Mouse (Mus musculus) large intestine, adult 2 months (tissue): Measurements from ENCODE around the gene Gga1. TPM values are rescaled to one million over a fixed set of nuclear protein-coding genes. Genes with fewer than 3 reads are reported as not detected.

Experiments used
- DNase-seq: peaks from one replicate; pipeline ENCODE4 v3.0.0-alpha.2; 2012; ENCODE audit warnings: low read depth, low spot score
- WGBS: fragments of 180-500 bp; shearing (Covaris S2); methylation state at CpG from one replicate; pipeline ENCODE4 v1.1.7; 2018; 5-methylcytosine and 5-hydroxymethylcytosine counted together
- polyA plus RNA-seq: library from polyadenylated mRNA; depleted of rRNA; stranded (reverse); fragments of >200 nt; gene quantifications from 2 replicates; pipeline ENCODE4 v1.2.3, GENCODE M21; 2012; rRNA removed

The Gga1 gene
- polyA plus RNA-seq = 62.7 and 72.9 TPM in 2 replicates

DNA sequence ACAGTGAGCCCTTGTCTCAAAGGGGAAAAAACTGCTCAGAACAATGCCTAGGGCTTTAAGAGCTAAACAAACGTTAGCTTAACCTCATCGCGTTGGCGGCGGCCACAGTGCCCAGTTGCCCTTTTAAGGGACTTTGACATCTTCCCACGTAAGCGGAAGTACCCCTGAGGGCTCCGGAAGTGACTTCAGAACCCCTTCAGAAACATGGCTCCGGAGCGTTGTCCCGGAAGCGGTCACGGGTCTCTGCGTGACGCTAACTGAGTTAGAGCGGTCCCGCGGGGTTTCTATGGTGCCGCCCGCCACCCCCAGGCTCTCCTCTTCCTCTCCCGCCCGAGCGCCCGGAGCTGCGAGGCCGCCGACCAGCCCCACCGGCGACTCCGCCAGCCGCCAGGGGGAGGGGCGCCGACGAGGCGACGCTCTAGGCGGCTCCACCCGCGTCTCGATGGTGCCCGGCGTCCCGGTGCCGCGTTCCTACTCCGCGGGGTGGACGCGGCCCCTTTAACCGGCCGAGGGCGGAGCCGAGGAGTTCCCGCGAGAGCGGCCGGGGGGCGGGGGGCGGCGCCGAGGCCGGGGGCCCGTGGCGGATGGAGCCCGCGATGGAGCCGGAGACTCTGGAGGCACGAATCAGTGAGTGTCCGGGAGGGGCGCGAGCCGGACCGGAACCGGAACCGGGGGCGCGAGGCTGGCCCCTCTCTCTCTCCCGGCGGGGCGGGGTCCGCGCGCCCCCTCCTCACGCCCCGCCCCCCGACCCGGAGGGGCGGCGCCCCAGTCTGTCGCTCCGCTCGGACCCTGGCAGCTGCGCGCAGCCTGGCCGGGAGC, at the start of gene Gga1:
TSS of gene Gga1 (plus strand) at position 200 of the 819 bp plus-strand sequence.
- peak; percentile 87 for DNase-seq
- WGBS = 1% methylated on average over 95 of the region's 95 CpGs

DNA sequence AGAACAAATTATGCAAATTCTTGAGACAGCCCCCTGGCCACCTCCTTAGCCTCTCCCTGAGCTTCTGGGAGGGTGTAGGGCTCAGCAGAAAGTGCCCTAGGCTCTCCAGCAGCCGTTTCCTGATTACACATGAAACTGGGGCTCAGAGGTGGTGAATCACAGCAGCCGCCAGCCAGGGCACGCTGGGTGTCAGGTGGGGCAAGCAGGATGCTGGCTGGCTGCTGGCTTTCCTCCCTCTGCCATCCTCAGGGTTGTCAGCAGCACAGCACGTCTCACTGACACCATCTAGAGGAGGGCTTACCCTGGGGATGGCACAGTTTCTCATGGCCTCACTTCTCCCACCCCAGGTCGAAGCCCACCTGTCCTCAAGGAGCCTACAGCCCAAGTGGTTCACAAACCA, 48.7 kb upstream of the Gga1 start:
- DNase-seq = no peak
- WGBS = 22% methylated on average over 5 of the region's 5 CpGs

DNA sequence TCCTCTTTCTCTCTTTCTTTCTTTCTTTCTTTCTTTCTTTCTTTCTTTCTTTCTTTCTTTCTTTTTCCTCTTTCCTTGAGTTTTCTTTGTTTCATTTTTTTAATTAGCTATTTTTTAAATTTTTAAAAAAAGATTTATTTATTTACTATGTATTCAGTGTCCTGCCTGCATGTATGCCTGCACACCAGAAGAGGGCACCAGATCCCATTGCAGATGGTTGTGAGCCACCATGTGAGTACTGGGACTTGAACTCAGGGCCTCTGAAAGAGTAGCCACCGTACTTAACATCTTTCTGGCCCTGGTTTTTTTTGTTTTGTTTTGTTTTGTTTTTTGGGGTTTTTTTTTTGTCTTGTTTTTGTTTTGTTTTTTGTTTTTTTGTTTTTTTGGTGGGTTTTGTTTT, 47.4 kb upstream of the Gga1 start:
- 98% methylated on average over 1 of the region's 1 CpGs for WGBS
- no peak for DNase-seq

DNA sequence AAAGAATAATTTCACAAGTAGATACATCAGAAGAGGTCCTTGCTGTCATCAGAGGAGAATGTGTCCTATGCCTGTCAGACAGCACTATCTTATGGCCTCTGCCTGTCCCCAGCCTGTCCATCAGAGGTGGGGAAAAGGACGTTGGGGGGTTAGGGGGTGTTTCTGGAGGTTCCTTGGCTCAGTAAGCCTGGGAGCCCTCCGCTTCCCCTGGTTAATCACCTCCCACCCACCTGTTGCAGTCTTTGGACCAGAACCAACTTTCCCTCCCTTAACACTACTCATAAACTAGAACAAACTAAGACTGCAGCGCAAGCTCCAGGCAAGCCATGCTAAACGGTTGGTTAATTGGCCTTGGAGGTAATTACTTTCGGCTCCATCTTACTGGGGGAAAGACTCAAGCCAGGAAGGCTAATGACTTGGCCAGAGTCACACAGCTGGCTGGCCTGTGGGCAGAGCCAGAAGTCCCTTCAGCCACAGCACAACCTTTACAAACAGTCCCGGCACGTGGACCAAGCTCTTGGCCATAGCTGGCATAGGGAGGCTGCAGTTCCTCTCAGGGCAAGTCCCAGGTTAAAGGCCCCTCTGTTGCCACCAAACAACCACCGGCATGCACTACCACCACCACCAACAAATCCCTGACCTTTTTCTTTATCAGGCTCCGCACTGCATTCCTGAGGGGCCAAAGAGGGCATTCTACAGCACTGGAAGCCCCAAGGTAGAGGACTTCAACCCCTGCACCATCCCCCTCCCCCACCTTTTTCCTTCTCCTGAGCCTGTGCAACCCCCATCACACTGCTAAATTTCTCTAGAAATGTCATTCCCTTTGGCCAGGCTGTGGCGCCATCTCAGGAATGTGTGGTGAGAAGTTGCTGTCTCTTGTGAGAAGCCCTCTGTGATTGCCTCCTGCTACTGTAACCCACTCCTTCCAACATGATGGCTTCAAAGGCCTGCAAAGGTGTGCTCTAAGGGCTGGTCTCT, 46.0 kb upstream of the Gga1 start:
- 40% methylated on average over 10 of the region's 10 CpGs for WGBS
- DNase-seq = no peak

DNA sequence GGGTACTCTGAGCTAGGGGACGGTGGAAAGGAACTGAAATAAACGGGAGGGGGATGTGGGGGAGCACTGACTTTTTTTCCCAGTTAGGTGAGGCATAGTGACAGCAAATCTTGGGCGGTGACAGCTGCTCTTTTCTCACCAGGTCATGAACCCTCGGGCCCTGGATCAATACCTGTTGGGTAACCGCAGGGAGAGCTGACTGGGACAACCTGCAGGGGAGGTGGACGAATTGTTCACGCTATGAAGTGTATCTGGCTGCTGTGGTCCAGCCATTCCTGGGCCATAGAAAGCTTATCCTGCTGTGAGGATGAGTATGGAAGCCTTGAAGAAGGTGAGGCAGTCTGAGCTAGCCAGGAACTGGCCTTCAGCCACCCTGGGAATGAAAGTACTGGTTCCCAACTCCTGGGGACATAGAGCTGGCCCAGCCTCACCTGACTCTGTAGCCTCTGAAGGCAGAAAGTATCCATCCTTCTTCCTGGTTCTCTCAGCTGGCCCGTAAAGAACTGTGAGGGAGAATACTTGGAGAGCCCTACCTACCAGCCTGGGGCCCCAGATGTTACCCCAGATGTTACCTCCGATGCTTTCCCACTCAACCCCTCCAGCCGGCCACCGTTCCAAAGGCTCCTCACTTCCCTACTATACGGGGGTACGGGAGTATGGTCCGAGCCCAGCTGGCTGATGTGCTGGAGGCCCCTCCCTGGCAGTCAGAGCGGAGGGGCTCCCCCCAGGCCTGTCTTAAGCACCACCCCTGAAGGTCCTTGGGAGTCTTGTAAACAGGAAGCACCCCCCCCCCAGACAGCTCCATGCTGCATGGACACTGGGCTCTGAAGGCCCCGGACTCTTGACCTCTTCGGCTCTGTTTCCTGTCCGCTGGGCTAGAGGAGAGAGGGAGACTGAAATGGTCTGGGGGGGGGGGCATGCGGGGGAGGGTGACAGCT, 45.0 kb upstream of the Gga1 start:
- 66% methylated on average over 19 of the region's 19 CpGs for WGBS
- no peak for DNase-seq

DNA sequence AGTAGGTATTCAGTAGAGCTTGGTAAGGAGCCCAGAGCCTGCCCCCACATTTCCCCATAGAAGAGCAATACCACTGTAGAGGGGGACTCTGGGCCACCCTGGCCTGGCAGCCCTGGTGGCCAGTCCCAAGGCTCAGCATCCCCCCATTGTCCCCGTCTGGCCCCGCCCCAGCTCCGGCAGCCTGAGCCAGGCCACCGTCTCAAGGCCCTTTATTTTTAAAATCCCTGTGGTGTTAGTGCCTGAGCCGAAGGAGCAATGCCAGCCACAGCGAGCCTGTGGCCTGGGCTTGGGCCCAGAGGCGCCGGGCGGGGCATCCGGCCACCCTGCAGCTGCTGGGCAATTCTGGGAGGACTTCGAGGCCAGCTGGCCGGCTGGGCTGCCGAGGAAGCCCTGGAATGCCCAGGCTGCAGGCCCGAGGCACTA, 44.3 kb upstream of the Gga1 start:
- 11% methylated on average over 14 of the region's 14 CpGs for WGBS
- no peak for DNase-seq

DNA sequence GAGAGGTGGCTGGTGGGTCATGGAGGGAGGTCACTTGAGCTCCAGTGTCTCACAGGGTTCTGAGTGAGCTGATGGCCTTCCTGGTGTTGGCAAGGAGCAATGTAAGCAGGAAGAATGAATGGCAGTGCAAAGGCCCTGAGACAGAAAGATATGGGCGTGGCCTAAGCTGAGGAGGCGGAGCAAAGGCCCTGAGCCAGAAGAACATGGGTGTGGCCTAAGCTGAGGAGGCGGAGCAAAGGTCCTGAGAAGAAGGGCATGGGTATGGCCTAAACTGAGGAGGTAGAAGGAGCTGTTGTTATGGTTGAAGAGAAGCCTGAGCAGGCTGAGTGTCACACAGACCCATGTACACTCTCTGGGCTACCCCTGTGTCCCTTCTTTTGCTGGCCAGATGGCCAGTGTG, 43.4 kb upstream of the Gga1 start:
- no peak for DNase-seq
- whole genome bisulfite sequencing = 98% methylated on average over 3 of the region's 3 CpGs

DNA sequence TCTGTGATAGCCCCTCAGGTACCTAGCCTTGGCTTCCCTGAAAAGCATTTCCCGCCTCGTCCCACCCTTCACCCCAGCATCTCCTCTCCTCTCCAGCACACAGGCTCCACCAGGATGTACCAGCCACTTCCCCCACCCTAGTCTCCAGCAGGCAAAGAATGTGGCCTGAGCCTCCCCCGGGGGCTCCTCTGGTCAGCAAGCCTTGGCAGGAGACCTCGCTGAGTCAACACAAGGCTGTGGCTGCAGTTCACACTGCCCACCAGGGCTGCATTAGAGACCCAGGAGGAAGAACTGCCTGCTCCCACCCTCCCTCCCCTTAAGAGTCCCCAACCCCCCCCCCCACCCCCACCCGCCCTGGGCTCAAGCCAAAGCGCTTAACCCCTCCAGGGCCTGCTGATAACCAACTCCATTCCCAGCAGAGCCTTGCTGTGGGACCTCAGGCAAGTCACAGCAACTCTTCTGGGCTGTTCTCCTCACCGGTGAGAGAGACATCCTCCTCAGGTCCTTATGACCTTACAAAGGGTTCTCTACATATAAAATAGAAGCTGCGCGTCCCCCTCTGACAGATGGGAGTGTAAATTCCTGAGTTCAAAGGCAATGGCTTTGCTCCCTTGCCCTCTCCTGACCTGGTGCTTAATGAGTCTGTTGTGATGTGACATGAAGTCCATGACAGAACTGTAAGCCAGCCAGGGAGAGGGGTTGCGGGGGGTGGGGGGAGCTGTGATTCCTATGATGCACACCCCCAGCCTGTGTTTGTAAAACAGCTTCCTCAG, 42.6 kb upstream of the Gga1 start:
- no peak for DNase-seq
- 65% methylated on average over 10 of the region's 10 CpGs for WGBS

DNA sequence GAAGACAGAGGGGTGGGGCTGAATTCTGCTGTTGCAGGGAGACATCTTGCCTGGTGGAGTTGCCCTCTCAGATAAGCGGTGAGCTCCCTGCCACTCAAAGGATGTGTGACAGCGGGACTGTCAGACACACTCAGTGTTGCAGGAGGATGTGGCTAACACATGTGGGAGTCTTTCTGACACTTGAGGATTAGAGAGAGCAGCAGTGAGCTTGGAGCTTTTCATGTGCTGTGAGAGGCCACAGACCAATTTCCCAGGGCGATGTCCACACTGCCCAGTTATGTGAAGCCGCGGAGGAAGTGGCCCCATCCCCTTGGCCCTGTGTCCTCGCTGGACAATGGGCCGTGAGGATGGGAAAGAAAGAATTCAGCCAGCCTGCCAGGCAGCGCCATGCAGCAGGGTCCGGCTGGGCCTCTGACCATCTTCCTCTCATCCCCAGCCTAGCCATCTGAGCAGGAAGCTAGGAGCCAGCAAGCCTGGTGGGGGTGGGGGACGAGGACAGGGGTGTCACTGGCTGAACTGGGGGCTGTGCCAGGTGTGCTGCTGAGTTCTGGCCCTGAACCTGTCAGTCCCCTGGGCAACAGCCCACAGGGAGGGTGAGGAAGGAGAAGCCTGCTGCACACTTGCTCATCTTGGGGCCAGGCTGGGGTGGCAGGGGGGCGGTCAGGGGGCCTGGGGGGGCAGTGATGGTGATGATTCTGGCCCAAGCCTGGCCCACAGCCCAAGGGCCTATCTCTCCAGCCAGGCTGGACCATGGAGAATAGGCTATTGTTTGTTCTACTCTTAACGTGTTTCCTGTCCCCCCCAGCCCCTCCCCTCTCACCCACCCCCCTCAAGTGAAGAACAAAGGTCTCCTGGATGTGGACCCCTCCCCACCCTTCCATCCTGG, 41.5 kb upstream of the Gga1 start:
- WGBS = 48% methylated on average over 12 of the region's 12 CpGs
- no peak for DNase-seq

DNA sequence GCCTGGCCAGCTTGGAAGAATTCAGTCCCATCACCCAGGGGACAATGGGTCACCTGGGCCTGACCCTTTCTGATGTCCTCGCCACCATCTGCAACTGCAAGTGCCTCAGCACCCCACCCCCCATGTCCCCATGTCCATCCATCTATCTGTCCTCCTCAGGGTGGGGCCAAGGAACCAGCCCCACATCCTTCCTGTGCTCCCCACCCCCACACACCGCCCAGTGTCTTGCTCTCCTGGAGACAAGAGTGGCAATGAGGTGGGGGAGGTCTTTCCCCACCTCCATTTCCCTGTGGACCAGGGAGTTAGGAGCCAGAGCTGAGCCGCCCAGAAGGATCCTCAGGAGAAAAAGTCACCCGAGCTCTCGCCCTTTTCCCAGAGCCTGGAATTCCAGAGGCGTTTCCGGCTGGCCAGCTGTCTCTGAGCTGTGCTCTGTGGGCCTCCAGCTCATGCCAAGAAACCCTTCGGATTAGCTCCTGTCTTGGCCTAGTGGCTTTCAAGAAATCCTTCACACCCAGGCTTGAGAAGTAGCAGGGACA, 40.8 kb upstream of the Gga1 start:
- no peak for DNase-seq
- 72% methylated on average over 8 of the region's 8 CpGs for WGBS

DNA sequence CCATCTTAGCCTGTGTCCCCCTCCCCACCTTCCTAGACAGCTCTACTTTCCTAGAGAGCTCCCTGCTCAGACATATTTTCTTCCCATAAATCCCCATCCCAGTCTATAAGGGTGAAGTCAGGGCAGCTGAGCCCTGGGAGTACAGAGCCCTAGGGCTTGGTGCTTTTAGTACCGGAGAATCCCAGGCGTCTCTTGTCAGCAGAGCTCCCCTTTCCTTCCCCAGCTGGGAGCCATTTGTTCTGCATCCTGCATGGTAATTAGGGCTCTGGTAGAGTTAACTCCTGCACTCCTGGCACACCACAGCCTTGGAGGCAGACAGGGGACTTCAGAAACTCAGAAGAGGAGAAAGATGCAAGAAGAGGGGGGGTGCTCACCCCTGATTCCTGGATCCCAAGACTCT, 37.2 kb upstream of the Gga1 start:
- no peak for DNase-seq
- 65% methylated on average over 2 of the region's 2 CpGs for WGBS

DNA sequence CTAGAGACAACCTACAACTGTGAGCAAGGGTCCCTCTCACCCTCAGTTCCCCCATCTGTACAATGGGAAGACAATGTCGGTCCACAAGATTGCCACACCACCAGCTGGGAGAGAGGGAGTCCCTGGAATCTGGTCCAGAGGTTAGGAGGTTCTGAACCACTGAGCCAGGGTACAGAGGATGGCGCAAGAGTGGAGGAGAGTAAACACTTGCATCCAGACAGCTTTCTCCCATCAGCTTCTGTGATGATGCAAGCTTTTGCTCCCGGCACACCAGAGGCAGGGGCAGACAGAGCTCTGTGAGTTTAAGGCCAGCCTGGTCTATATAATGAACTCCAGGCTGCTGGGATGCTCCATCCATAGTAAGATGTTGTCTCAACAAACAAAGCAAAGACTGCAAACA, 36.7 kb upstream of the Gga1 start:
- 50% methylated on average over 3 of the region's 3 CpGs for WGBS
- DNase-seq = no peak

DNA sequence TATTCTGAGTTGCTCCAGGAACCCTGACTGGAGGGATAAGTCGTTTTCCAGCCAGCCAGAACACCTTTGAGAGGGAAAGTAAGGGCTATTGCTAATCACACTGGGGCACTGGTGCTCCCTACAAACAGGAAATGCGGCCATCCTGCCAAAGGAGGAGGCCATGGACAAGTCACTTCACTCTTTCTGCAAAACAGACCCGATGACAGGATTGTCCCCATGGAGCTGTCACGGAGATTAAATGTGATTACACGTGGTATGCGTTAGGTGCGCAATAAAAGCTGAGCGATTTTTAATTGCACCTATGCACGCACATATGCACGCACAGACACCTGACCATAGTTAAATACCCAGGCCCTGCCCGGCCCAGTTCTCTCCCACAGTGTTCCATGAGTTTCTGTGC, 36.2 kb upstream of the Gga1 start:
- DNase-seq = no peak
- WGBS = 43% methylated on average over 11 of the region's 11 CpGs

DNA sequence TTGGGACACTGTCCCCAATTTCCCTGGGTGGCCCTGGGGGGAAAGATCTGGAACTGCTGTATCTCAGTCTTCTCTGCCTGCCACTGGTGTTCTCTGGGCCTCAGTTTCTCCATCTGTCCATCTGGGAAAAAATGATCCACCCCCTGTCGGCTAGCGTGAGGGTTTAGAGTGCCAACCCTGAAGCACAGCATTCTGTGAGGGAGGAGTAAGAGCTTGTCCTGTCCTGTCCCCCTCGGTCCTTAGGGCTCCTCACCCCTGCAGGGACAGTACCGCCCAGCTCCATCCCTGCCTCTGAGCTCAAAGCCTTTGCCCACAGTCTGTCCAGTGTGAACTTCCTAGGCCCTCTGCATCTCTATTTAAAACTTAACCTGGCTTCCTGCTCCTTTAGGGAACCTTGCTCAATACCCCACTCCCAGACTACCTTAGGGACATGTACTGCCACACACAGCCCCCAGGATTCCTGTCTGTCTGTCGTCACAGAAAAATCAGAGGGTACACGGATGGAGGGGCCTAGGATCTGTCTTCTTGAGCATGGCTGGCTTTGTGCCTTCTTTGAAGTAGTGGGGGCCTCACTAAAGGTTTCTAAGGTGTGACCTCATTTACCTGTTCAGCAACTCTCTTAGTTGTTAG, 35.7 kb upstream of the Gga1 start:
- no peak for DNase-seq
- WGBS = 86% methylated on average over 6 of the region's 6 CpGs

DNA sequence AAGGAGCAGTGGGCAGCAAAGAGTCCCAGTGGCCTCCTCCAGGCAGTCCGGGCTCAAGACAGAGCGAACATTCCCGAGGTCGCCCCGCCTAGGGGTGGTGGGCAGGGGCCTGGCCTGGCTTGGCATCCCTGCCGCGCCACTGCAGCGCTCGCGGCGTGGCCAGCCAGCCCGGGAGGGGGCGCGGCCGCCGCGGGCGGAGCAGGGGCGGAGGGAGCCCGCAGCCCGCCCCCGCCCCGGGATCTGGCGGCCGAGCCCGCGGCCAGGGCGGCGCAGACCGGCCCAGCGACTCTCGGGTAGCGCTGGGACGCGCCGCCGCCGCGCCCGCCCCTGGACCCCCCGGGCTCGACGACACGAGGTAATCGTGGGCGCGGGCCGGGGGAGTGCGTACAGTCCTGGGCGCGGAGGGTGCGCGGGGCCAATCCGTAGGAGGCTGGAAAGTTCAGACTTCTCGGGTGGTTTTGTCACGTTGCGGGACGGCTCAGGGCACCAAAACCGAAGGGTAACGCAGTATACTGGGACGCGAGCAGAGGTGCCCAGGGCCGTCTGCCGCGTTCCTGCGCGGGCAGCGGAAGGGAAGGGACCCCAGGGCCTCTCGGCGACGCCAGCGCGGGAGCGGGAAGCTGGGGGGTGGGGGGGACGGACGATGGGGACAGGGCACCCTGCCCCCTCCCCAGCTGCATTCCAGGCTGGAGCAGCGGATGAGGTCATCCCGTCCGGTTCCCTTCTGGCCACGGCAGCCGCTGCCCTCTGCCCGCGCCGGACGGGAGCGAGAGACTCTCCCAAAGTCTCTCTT, 34.4 kb upstream of the Gga1 start, which contains the start of gene Cdc42ep1:
TSS of gene Cdc42ep1 (plus strand) at position 254 of the 793 bp plus-strand sequence.
- DNase-seq = no peak
- WGBS = under 1% methylated on average over 67 of the region's 86 CpGs
